Mouse (Mus musculus) embryonic facial prominence, embryonic 15.5 days (tissue): ENCODE results near the gene Alkbh1. TPM values are rescaled to one million over a fixed set of nuclear protein-coding genes. Genes with fewer than 3 reads are reported as not detected.

Experiments used
- ATAC-seq: fragments of 200-750 bp; cut with Nextera tagmentation; 2 replicates; pipeline ENCODE4 v1.8.0; 2017; ENCODE audit warnings: low read depth, moderate TSS enrichment; ENCODE audit not compliant: insufficient number of reproducible peaks, low FRiP score, low TSS enrichment
- H3K27ac ChIP-seq: fragments of 300-500 bp; sonication (generic); replicated peaks from 2 replicates; pipeline ENCODE4 v1.5.1; 2015; ENCODE audit warnings: mild to moderate bottlenecking, inconsistent platforms
- H3K27me3 ChIP-seq: fragments of 300-500 bp; sonication (generic); 2 replicates; pipeline ENCODE4 v1.6.1; 2015; ENCODE audit warnings: inconsistent platforms
- H3K36me3 ChIP-seq: fragments of 300-500 bp; sonication (generic); 2 replicates; pipeline ENCODE4 v1.6.1; 2015; ENCODE audit warnings: mild to moderate bottlenecking, inconsistent platforms
- H3K4me1 ChIP-seq: fragments of 300-500 bp; sonication (generic); 2 replicates; pipeline ENCODE4 v1.6.1; 2015; ENCODE audit warnings: inconsistent platforms
- H3K4me2 ChIP-seq: fragments of 300-500 bp; sonication (generic); replicated peaks from 2 replicates; pipeline ENCODE4 v1.6.1; 2015; ENCODE audit warnings: mild to moderate bottlenecking, inconsistent platforms
- H3K4me3 ChIP-seq: fragments of 300-500 bp; sonication (generic); replicated peaks from 2 replicates; pipeline ENCODE4 v1.5.1; 2015; ENCODE audit warnings: mild to moderate bottlenecking, inconsistent platforms
- H3K9ac ChIP-seq: fragments of 300-500 bp; sonication (generic); 2 replicates; pipeline ENCODE4 v1.6.1; 2015; ENCODE audit warnings: inconsistent platforms
- H3K9me3 ChIP-seq: fragments of 300-500 bp; sonication (generic); replicated peaks from 2 replicates; pipeline ENCODE4 v1.6.1; 2016; ENCODE audit warnings: inconsistent platforms
- WGBS: fragments of 180-500 bp; shearing (Covaris S2); methylation state at CpG from one replicate; pipeline ENCODE4 v1.1.7; 2015; 5-methylcytosine and 5-hydroxymethylcytosine counted together
- polyA plus RNA-seq: library from polyadenylated mRNA; unstranded; fragments of >200 nt; fragmentation: Nextera tagmentation; extraction: Ambion mirVana; gene quantifications from 2 replicates; pipeline ENCODE4 v1.2.1, GENCODE M21; 2015

The Alkbh1 gene
- polyA plus RNA-seq, 1 experiment from 2014 or later = 61.0 TPM

GRCm38 (mm10) chr12:87443115-87443699 lies 610 bp downstream of the Alkbh1 start:
- Histone ChIP-seq H3K4me1 (peaks cover 20% of the 10 kb centered on the region), H3K27ac (peak overlapping the region; percentile 86), H3K4me2 (peak overlapping the region; percentile 56), H3K9me3 (no peaks in the 10 kb centered on the region), H3K4me3 (peak overlapping the region; percentile 73), H3K36me3 (peaks cover 35% of the 10 kb centered on the region), H3K27me3 (no peaks in the 10 kb centered on the region), H3K9ac (peak overlapping the region; percentile 81)
- under 1% methylated on average over 33 of the region's 33 CpGs for WGBS
- ATAC-seq = peak; percentile 81

GRCm38 (mm10) chr12:87442177-87443114 lies 1.4 kb downstream of the Alkbh1 start:
- 0 out of 2 replicates have a peak overlapping the region, but pooled peaks have one; percentile 86 for H3K27ac ChIP-seq
- 16% methylated on average over 12 of the region's 12 CpGs for WGBS
- peaks cover 20% of the 10 kb centered on the region for H3K4me1 ChIP-seq
- peak overlapping the region; percentile 56 for H3K4me2 ChIP-seq
- no peaks in the 10 kb centered on the region for H3K27me3 ChIP-seq
- peak overlapping the region; percentile 73 for H3K4me3 ChIP-seq
- H3K9ac ChIP-seq = peak overlapping the region; percentile 81
- no peaks in the 10 kb centered on the region for H3K9me3 ChIP-seq
- peaks cover 36% of the 10 kb centered on the region for H3K36me3 ChIP-seq
- no peak for ATAC-seq

- Histone ChIP-seq H3K9ac (no peak overlapping the region), H3K9me3 (no peaks in the 10 kb centered on the region), H3K36me3 (peaks cover 86% of the 10 kb centered on the region), H3K27ac (no peak overlapping the region), H3K4me2 (no peak overlapping the region), H3K27me3 (no peaks in the 10 kb centered on the region), H3K4me1 (no peaks in the 10 kb centered on the region), H3K4me3 (no peak overlapping the region)
- WGBS = 81% methylated on average over 8 of the region's 8 CpGs
- peak; percentile 54 for ATAC-seq
These were observed 14.9 kb downstream of the Alkbh1 start for GRCm38 (mm10) chr12:87428885-87429284.

GRCm38 (mm10) chr12:87428295-87428694 lies 15.5 kb downstream of the Alkbh1 start:
- no peaks in the 10 kb centered on the region for H3K27me3 ChIP-seq
- H3K4me1 ChIP-seq = no peaks in the 10 kb centered on the region
- H3K27ac ChIP-seq = no peak overlapping the region
- H3K4me3 ChIP-seq = no peak overlapping the region
- H3K36me3 ChIP-seq = peaks cover 85% of the 10 kb centered on the region
- WGBS = 87% methylated on average over 2 of the region's 2 CpGs
- ATAC-seq = no peak
- no peak overlapping the region for H3K9ac ChIP-seq
- no peak overlapping the region for H3K4me2 ChIP-seq
- no peaks in the 10 kb centered on the region for H3K9me3 ChIP-seq

- ATAC-seq = no peak
- 92% methylated on average over 5 of the region's 5 CpGs for WGBS
- Histone ChIP-seq H3K4me3 (no peak overlapping the region), H3K4me1 (no peaks in the 10 kb centered on the region), H3K9me3 (no peaks in the 10 kb centered on the region), H3K36me3 (peaks cover 73% of the 10 kb centered on the region), H3K27ac (no peak overlapping the region), H3K27me3 (no peaks in the 10 kb centered on the region), H3K4me2 (no peak overlapping the region), H3K9ac (no peak overlapping the region)
These were observed 17.3 kb downstream of the Alkbh1 start for GRCm38 (mm10) chr12:87426354-87427031.

- Histone ChIP-seq H3K4me2 (no peak overlapping the region), H3K9ac (no peak overlapping the region), H3K27ac (no peak overlapping the region), H3K36me3 (peaks cover 54% of the 10 kb centered on the region), H3K9me3 (no peaks in the 10 kb centered on the region), H3K27me3 (no peaks in the 10 kb centered on the region), H3K4me1 (no peaks in the 10 kb centered on the region), H3K4me3 (no peak overlapping the region)
- no peak for ATAC-seq
- 27% methylated on average over 3 of the region's 3 CpGs for WGBS
These were observed 19.3 kb downstream of the Alkbh1 start for GRCm38 (mm10) chr12:87424516-87424915.

GRCm38 (mm10) chr12:87423700-87424099 lies 20.1 kb downstream of the Alkbh1 start:
- ATAC-seq = no peak
- no peak overlapping the region for H3K27ac ChIP-seq
- H3K27me3 ChIP-seq = no peaks in the 10 kb centered on the region
- 46% methylated on average over 1 of the region's 1 CpGs for WGBS
- H3K4me2 ChIP-seq = no peak overlapping the region
- peaks cover 46% of the 10 kb centered on the region for H3K36me3 ChIP-seq
- no peaks in the 10 kb centered on the region for H3K4me1 ChIP-seq
- no peak overlapping the region for H3K4me3 ChIP-seq
- H3K9me3 ChIP-seq = no peaks in the 10 kb centered on the region
- no peak overlapping the region for H3K9ac ChIP-seq

GRCm38 (mm10) chr12:87421708-87422507 lies 21.9 kb downstream of the Alkbh1 start:
- Histone ChIP-seq H3K4me3 (no peak overlapping the region), H3K27ac (no peak overlapping the region), H3K36me3 (peaks cover 30% of the 10 kb centered on the region), H3K9ac (no peak overlapping the region), H3K27me3 (no peaks in the 10 kb centered on the region), H3K9me3 (no peaks in the 10 kb centered on the region), H3K4me2 (no peak overlapping the region), H3K4me1 (no peaks in the 10 kb centered on the region)
- WGBS = 64% methylated on average over 5 of the region's 5 CpGs
- no peak for ATAC-seq

- Histone ChIP-seq H3K27ac (no peak overlapping the region), H3K36me3 (peaks cover 19% of the 10 kb centered on the region; the same call in 1 of the 2 replicates), H3K4me1 (no peaks in the 10 kb centered on the region), H3K27me3 (no peaks in the 10 kb centered on the region), H3K4me3 (no peak overlapping the region), H3K4me2 (no peak overlapping the region), H3K9me3 (no peaks in the 10 kb centered on the region), H3K9ac (no peak overlapping the region)
- 61% methylated on average over 12 of the region's 12 CpGs for WGBS
- ATAC-seq = no peak
These were observed 23.8 kb downstream of the Alkbh1 start for GRCm38 (mm10) chr12:87419974-87420485.

- Histone ChIP-seq H3K27ac (no peak overlapping the region), H3K9me3 (no peaks in the 10 kb centered on the region), H3K9ac (no peak overlapping the region), H3K4me1 (no peaks in the 10 kb centered on the region), H3K4me2 (no peak overlapping the region), H3K27me3 (no peaks in the 10 kb centered on the region), H3K4me3 (no peak overlapping the region), H3K36me3 (0 out of 2 replicates have a peak, but pooled peaks cover 9% of the 10 kb centered on the region)
- WGBS = 59% methylated on average over 5 of the region's 5 CpGs
- no peak; the same call in 1 of the 2 replicates for ATAC-seq
These were observed 24.9 kb downstream of the Alkbh1 start for GRCm38 (mm10) chr12:87418921-87419320.
